Mouse (Mus musculus): Measurements from ENCODE around the gene Ccdc155. TPM values are rescaled to one million over a fixed set of nuclear protein-coding genes. Genes with fewer than 3 reads are reported as not detected.
"Not testable (repeated sequence)": the region's sequence is repeated elsewhere in the genome, so short reads cannot be mapped to it uniquely, and the experiment has no call there.

Gene Ccdc155
- total RNA-seq, 2 experiments from 2014 or later = 2.0 to 2.7 TPM

DNA sequence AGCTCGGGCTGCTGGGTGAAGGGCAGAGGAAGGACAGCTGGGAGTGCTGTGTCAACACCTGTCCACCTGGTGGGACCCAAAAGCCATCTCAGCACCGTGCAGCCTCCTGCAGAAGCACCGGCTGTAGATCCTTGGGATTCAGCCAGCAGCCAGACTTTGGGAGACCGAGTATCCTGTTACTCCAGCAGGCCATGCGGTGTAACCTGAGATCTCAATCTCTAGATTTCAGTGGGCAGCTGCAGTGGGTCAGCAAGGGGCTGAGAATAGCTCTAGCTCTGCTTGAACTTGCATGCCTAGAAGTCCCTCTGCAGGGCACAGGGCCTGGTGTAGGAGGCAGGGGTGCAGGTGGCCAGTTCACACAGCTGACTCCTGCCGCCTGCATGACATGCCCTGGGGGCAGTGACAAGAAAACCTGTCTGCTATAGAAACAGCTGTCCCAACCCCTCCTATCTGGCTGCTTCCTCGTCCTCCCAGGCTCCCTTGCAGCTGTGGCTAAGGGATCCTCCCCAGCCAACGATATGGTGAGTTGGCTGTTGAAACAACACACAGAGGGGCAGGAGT, 12.8 kb downstream of the Ccdc155 start:
- DNase-seq (ENCODE audit: low spot score in 2 of 2) = no peak

DNA sequence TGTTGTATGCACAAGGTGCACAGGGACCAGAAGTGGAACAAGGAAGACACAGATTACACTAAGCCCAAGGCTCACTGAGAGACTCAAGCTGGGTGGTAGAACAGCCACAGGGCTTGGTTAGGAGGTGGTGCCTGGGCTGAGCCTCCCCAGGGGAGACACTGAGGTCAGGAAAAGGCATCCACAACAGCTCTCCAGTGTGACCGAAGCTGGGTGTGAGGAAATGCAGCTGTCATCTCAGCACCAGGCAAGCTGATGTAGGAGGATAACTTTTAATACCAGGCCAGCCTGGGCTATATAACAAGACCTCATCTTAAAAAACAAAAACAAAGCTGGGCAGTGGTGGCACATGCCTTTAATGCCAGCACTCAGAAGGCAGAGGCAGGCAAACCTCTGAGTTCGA, 13.5 kb downstream of the Ccdc155 start:
- DNase-seq (ENCODE audit: low spot score in 2 of 2) = no peak

DNA sequence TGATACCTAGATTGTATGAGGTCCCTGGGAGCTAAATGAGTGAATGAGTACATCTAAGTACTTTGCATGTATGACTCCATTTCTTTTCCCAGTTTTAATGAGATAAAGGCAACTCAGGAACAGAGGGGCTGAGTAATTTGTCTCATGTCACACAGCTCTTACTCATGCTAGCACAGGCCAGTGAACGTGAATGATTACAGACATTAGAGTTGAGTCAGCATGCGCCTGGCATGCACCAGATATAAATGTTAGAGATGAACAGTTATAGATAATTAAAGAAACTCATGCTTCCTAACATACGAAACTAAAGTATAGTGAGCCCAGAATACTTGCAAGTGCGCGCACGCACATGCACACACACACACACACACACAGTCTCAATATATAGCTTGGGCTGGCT, 14.5 kb downstream of the Ccdc155 start:
- DNase-seq (ENCODE audit: low spot score in 2 of 2) = no peak

DNA sequence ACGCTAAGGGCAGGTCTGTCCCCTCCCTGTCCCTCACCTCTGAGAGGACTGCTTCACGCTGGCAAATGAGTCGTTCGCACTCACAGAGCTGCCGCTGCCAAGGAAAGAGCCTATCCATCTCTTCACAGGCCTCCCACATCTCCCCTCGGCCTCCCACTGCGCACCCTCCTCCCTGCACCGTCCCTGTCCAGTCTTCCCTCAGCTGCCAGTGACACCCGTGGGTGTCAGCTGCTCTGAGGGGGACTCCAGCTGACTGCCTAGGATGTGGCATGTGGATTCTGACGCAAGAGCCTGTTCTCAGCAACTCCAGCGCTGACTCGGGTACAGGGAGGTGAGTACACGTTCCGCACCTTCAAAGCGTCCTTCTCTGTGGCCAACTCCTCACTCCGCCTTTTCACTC, 15.1 kb downstream of the Ccdc155 start:
- DNase-seq (ENCODE audit: low spot score in 2 of 2) = no peak

DNA sequence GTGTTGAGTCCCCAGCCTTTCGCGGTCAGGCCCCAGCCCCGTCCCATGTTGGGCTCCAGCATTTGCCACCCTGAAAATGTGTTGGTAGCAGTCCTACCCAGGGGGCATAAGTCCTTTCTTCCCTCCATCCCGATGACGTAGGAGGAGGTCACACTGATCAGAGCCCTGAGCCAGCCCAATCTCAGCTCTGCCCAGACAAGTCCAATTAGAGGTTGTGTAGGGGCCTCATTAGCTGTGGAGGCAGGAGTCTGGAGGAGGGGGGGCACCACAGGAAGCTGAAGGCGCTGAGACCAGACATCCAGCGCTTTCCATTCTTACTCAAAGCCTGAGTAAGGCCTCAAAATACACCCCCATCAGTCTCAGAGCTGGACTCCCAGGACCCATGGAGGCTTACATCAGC, 18.8 kb downstream of the Ccdc155 start:
- no peak for DNase-seq (ENCODE audit: low spot score in 2 of 2)

DNA sequence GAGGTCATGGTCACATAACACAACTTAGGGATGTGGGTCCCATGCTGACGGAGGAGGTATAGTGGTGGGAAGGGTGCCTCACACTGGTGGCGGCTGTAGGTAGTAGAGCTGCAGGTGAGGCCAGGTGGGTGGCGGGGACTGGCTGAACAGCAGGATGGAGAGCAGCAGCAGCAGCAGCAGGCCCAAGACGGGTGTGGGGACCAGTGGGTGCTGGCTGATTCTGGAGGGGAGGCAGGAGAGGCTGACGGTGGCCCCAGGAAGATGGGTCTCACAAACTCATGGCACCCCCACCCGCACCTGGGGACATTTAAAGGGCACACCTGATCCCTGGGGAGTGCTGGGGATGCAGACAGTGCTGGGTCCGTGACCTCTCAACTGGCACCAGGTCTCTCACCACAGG, 21.0 kb downstream of the Ccdc155 start:
- DNase-seq (ENCODE audit: low spot score in 2 of 2) = no peak

DNA sequence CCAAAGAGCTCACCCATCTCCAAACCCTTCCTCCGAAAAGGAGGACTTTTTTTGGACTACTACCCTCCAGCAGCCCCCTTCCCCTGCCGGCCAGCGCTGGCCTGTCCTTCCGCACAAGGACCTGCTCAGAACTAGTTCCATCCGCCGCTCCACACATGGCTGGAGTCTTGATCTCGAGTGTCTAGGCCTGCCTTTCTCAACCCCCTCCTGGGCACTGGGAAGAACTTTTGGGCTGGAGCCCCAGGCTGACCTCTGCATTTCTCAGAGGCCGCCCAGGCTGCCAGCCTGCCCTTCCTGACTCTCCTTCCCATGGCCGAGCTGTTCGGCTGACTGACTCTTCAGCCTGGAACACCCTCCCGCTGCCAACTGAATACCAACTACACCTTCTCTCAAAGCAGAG, 22.1 kb downstream of the Ccdc155 start:
- DNase-seq (ENCODE audit: low spot score in 2 of 2) = no peak

DNA sequence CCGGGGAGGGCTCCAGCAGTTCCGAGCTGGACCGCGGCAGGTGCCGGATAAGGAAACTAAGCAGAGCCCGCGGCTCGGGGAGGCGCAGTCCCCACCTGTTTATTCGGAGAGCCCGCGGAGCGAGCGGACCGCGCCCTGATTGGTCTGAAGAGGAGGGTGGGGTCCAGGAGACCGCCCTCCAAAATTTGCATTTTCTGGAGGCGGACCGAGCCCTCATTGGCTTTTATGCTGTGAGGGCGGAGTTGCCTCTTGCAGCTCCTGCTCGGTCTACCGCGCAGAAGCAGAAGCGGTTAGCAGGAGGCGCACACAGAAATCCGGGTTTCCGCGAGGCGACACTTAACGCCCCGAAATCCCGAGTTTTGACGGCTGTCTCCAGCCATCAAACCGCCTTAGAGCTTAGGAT, 22.5 kb downstream of the Ccdc155 start:
- DNase-seq (ENCODE audit: low spot score in 2 of 2) = peak; percentile 77 to 91

DNA sequence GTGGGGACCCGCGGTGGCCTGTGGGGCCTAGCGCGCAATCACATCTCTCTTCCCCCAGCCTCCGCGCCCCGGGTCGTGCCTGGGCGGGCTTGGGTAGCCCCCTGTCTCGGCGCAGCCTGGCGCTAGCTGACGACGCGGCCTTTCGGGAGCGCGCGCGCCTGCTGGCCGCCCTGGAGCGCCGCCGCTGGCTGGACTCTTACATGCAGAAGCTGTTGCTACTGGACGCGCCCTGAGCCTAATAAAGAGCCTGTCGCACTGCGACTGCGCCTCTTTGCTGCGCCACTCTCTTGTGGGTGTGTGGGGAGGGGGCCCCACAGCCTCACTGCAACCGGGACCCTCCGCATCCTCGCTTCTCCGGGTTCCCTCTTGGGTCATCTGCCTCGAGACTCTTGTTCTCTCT, 23.2 kb downstream of the Ccdc155 start:
- DNase-seq (ENCODE audit: low spot score in 2 of 2) = no peak

DNA sequence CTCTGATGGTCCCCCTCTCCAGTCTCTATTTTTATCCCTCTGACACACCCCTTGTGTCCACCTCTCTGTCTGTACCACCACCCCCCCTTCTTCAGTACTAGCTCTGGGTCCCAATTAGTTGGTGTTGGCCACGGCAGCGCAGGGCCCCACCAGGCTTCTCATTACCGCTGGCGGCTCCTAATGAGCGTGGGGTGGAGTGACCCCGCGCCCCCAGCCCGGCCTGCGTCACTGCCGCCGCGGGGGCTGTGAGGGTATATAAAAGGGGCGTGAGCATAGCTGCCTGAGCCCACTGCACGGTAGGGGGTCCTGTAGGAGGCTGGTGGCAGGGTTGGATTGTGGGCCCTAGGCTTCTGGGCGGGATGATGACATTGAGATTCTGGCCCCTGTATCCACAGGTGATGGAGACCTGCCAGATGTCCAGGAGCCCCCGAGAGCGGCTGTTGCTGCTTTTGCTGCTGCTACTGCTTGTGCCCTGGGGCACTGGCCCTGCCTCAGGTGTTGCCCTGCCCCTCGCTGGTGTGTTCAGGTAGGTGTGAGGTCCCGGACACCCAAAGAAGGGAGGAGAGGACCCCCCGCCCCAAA, 23.7 kb downstream of the Ccdc155 start, which contains the start of gene Pth2:
TSS of gene Pth2 (plus strand) at position 100 of the 582 bp plus-strand sequence.
- no peak for DNase-seq (ENCODE audit: low spot score in 2 of 2)

DNA sequence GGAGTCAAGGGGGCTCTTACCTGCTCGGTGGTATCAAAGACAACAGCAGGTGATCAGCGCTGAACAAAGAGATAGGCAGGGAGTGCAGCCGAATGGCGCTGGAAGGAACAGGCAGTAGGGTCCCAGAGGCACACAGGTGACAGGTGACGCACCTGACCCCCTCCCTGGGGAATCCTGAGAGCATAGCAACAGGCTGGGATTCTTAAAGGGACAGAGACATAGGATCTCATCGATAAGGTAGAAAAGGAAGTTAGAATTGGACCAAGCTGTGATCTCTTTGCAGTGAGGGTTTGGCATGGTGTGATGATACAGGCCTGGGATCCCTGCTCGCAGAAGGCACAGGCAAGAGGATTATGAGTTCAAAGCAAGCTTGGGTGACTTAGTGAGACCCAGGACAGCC, 25.2 kb downstream of the Ccdc155 start, which contains the start of gene Gfy:
TSS of gene Gfy (minus strand) at position 101 of the 400 bp plus-strand sequence.
- no peak for DNase-seq (ENCODE audit: low spot score in 2 of 2)

DNA sequence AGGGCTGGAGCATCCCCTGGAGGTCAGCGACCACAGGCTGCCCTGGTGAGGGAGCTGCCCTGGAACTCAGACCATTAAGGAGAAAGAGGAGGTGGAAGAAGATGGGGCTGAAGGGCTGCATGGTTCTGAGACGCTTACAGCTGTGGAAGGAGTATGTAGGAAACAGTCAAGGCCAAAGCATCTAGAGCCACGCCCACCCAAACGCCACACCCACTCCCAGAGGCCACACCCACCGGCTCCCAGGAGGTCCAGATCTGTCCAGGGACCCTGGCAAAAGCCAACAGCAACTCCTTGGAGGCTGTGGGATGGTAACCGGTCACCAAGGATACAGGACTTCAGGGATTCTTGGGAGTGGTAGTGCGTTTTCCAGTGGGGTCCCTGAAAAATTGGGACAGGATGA, 26.1 kb downstream of the Ccdc155 start:
- DNase-seq (ENCODE audit: low spot score in 2 of 2) = no peak

DNA sequence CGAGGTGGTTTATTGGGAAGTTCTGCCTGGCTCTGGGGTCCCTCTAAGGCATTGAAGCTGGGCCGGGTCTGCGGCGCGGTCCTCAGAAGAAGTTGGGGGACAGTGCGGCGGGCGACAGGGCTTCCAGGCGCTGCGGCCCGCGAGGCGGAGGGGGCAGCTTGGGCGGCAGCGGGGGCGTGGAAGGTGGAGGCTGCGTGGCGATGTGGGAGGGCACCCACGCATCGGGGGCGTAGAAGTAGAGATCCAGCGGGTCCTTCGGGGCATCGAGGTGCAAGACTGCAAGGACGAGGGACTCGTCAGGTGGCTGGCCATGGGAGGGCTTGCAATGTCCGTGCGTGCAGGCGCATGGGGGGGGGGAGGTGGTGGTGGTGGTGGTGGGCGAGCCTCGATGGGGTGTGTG, 28.3 kb downstream of the Ccdc155 start:
- DNase-seq (ENCODE audit: low spot score in 2 of 2) = no peak

DNA sequence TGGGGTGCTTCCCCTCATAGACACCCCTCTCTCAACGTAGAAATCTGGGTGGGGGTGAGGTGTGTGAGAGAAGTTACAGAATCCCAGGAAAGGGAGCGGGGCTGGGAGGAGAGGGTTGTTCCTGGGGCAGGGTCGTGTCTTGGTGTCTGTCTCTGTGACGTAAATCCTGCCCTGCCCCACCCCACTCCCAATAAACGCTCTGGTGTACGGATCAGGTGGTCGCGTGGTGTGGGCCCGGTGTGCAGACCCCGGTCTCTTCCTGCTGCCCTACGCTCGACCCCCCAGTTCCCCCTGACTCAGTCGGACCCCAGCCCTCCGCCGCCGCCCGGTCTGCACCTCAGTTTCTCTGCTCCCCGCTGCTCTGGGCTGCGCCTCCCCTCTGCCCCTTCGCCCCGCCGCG, 28.8 kb downstream of the Ccdc155 start:
- DNase-seq (ENCODE audit: low spot score in 2 of 2) = no peak

DNA sequence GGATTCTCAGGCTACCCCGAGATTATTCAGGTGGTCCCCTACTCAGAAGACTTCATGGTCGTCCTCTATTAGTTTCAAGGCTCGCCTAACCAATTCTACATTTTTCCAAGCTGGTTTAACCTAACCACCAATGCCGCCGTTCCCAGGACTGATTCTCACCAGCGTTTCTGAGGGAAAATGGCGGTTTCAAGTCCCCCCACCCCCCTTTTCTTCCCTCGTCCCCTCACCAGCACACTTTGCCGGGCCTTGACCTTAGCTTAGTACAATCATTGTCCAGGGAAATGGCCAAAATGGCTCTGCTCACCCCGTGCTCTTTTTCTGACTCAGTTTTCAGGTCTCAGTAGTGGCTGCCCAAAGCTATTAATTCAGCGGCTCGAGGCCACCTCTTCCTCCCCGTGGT, 29.3 kb downstream of the Ccdc155 start:
- no peak for DNase-seq (ENCODE audit: low spot score in 2 of 2)

DNA sequence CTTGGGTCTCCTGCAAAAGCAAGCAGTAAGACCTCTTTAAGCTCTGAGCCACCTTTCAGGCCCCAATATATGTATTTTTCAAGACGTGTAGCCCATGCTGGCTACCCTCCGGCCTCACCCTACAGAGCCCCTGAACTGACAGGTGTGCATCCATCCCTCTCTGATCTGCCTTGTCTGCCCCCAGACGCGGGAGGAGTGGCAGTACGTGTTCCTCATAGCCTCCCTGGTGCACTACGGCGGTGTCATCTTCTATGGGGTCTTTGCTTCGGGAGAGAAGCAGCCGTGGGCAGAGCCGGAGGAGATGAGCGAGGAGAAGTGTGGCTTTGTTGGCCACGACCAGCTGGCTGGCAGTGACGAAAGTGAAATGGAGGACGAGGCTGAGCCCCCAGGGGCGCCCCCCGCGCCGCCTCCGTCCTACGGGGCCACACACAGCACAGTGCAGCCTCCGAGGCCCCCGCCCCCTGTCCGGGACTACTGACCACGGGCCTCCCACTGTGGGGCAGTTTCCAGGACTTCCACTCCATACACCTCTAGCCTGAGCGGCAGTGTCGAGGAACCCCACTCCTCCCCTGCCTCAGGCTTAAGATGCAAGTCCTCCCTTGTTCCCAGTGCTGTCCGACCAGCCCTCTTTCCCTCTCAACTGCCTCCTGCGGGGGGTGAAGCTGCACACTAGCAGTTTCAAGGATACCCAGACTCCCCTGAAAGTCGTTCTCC, 30.0 kb downstream of the Ccdc155 start:
- DNase-seq (ENCODE audit: low spot score in 2 of 2) = no peak

DNA sequence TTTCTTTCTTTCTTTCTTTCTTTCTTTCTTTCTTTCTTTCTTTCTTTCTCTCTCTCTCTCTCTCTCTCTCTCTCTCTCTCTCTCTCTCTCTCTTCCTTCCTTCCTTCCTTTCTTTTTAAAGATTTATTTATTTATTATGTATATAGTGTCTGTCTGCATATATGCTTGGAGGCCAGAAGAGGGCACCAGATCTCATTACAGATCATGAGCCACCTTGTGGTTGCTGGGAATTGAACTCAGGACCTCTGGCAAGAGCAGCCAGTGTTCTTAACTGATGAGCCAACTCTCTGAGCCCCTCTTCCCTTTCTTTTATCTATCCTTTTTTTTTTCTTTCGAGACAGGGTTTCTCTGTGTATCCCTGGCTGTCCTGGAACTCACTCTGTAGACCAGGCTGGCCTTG, 30.9 kb downstream of the Ccdc155 start:
- DNase-seq (ENCODE audit: low spot score in 2 of 2) = not testable (repeated sequence)

DNA sequence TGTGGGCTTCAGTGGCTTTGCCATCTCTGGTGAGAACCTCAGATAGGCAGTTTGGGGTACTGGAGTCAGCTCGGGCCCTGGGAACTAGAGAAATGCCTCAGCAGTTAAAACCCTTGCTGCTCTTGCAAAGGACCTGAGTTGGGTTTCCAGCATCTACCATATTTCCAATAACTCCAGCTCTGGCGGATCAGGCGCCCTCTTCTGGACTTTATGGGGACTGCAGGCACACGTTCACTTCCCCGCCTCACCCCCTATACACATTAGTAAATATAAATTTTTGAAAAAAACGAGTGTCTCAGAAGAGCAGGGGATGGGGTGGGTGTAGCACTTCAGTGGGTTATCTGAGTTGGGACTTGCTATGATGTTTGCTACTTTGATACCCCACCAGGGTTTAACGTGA, 31.7 kb downstream of the Ccdc155 start:
- no peak for DNase-seq (ENCODE audit: low spot score in 2 of 2)

DNA sequence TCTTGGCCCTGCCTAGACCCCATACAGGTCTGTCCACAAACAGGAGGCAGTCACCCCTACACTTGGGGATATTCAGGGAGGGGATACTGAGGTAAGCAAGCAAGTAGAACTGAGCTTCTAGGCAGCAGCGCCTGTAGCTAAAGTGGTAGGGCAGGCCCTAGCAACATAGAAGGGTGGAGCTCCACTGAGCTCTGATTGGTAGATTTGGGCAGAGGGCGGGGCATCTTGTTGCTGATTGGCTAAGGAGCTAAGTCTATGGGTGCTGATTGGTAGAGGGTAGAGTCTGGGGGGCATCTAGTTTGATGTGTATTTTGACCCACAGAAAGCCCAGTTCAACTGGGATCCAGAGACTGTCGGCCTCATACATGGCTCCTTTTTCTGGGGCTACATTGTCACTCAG, 35.2 kb downstream of the Ccdc155 start:
- DNase-seq (ENCODE audit: low spot score in 2 of 2) = peak in 1 of 2 experiments; percentile 65

DNA sequence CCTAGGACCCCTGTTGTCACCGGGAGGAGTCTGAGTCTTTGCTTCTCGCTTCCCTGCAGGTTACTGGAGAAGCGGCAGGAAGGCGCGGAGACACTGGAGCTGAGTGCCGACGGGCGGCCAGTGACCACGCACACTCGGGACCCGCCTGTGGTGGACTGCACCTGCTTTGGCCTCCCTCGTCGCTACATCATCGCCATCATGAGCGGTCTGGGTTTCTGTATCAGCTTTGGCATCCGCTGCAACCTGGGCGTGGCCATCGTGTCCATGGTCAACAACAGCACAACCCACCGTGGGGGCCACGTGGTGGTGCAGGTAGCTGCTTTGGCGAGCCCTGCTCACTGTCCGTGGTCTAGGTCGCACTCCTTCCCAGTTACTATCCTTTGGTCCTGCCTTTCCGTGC, 36.0 kb downstream of the Ccdc155 start:
- no peak for DNase-seq (ENCODE audit: low spot score in 2 of 2)

DNA sequence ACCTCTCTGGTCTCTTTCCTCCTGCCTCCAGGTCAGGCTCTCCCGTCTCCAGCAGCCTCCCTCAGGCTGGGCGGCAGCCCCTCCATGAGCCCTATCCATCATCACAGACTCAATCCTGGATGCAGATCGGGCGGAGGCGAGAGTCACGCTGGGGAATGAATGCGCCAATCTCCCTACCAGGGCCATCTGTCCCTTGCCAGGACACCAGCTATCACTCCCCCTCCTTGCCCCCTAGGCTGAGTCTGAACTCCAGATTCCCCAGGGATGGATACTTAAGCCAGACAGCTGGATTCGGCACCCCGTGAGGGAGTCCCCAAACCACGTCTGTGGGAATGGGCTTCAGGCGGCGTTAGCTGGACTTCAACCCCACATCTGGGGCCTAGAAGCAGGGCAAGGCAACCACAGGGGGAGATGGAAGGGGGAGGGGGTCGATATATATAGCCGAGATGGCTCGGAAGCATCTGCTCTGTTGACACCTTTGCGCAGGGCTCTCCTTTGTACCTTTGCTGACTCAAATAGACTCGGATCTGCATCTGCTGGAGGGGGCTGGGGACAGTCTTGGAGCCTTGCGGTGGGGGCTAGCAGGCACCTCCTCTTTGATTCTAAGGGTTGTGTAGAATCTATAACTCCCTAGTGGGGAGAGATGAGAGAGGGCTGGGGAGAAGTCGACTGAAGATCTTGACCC, 36.8 kb downstream of the Ccdc155 start:
- peak in 1 of 2 experiments; percentile 62 for DNase-seq (ENCODE audit: low spot score in 2 of 2)

DNA sequence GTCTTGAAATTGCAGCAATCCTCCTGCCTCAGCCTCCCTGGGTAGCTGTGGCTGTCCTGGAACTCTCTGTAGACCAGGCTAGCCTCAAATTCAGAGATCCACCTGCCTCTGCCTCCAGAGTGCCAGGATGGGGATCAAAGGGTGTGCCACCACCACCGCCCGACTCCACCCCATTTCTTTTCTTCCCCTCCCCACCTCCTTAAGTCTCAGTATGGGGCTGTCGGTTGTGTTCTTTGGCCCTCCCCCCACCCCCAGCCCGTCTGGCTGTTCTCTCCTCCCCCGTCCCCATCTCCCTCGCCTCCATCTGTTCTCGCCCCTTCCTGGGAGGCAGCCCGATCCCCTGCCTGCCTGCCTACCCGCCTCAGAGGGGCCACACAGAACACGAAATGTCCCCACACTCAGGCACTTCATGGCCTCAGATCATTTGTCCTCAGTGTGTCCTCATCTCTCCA, 37.7 kb downstream of the Ccdc155 start:
- peak in 1 of 2 experiments; percentile 64 for DNase-seq (ENCODE audit: low spot score in 2 of 2)

All from layer of hippocampus, postnatal 14 days (tissue).